ENCODE assay signal across 9 mouse cellular contexts in the genomic region with DNA sequence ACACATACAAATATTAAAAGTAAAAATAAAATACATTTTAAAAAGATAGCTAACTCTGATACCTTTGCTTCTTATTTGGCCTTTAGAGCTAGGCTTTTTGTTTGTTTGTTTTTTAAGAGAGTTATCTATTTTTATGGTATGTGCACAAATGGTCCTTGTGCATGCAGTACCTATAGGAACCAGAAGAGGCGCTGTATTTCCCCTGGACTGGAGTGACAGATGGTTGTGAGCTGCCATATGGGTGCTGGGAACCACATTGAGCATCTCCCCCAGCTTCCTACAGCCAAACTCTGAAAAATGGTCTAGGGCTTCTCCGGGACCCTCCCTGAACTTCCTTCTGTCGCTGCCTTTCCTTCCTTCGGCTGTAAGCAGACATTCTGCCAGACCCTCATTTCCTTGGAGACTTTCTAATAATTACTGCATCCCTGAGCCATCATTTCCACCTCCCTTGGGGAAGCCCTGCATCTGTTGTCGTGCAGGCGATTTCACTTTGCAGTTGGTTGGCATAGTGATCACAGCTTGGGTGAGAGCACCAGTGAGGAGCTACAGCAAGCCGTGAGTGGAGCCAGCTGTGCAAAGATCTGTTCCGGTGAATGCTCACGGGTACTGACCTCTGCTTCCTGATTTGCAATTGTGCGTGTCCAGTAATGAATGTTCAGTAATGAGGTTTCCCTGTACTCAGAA. TPM values are rescaled to one million over a fixed set of nuclear protein-coding genes. Genes with fewer than 3 reads are reported as not detected.
A peak's percentile ranks its signal among the peaks of the same experiment; 100 is the strongest.
DNase-seq lines count a peak whose midpoint lies in the region; ATAC-seq and TF ChIP-seq lines count a peak whose summit lies in the region.
"Had no signal": no experiment of that assay in that cellular context is flagged by ENCODE, and none has a peak within 500 bp of the region (broad histone marks: within the 10 kb centered on the region; RNA-seq: fewer than 3 reads in every experiment).

No protein-coding gene starts in this region.

- no peak overlapping the region for H3K4me3 ChIP-seq in liver, embryonic 14.5 days (ENCODE audit: insufficient read depth in 1 of 2, low read depth in 2 of 2, low read length in 2 of 2)
- H3K4me3 ChIP-seq in liver, embryonic 11.5 days (ENCODE audit: low read depth, low read length): no peak overlapping the region
- H3K4me3 ChIP-seq in forebrain, embryonic 12.5 days (replicated peaks): no peak overlapping the region
- no peak overlapping the region for H3K4me3 ChIP-seq in kidney, embryonic 14.5 days (ENCODE audit: low read length)

- no peak for TF ChIP-seq EP300 in liver, embryonic 14.5 days (IDR thresholded peaks at IDR 0.05; ENCODE audit: low read depth)

- H3K27ac ChIP-seq in liver, embryonic 14.5 days: no peak overlapping the region
- H3K27ac ChIP-seq in liver, embryonic 11.5 days (ENCODE audit: low read depth, low read length): no peak overlapping the region
- peak overlapping the region; percentile 53; the same call in 1 of the 2 replicates for H3K27ac ChIP-seq in forebrain, embryonic 12.5 days
- 0 out of 2 replicates have a peak overlapping the region, but pooled peaks have one; percentile 17 for H3K27ac ChIP-seq in kidney, embryonic 14.5 days (ENCODE audit: low read depth, low read length)

- H3K9ac ChIP-seq in liver, embryonic 14.5 days (replicated peaks): no peak overlapping the region
- H3K9ac ChIP-seq in liver, embryonic 11.5 days (ENCODE audit: low read depth, low read length): no peak overlapping the region
- H3K9ac ChIP-seq in forebrain, embryonic 12.5 days: no peak overlapping the region
- no peak overlapping the region for H3K9ac ChIP-seq in kidney, embryonic 14.5 days (ENCODE audit: low read depth, low read length)

- H3K36me3 ChIP-seq in liver, embryonic 14.5 days (replicated peaks; ENCODE audit: control insufficient read depth, insufficient read depth, low read depth): no peaks in the 10 kb centered on the region
- H3K36me3 ChIP-seq in liver, embryonic 11.5 days (ENCODE audit: control insufficient read depth, insufficient read depth, low read length): no peaks in the 10 kb centered on the region
- H3K36me3 ChIP-seq in forebrain, embryonic 12.5 days (replicated peaks): no peaks in the 10 kb centered on the region
- no peaks in the 10 kb centered on the region for H3K36me3 ChIP-seq in kidney, embryonic 14.5 days (ENCODE audit: control insufficient read depth, insufficient read depth, low read length)

- H3K4me2 ChIP-seq in liver, embryonic 14.5 days (ENCODE audit: low read depth): no peak overlapping the region
- H3K4me2 ChIP-seq in liver, embryonic 11.5 days: no peak overlapping the region
- H3K4me2 ChIP-seq in forebrain, embryonic 12.5 days: no peak overlapping the region
- H3K4me2 ChIP-seq in kidney, embryonic 14.5 days (replicated peaks; ENCODE audit: low read depth, low read length): no peak overlapping the region

- peak; percentile 32; the same call in 1 of the 2 replicates for TF ChIP-seq CTCF in liver, embryonic 14.5 days (IDR thresholded peaks at IDR 0.05; ENCODE audit: low read depth)

- H3K27me3 ChIP-seq in liver, embryonic 14.5 days (ENCODE audit: control insufficient read depth, insufficient read depth, low read length): no peaks in the 10 kb centered on the region
- H3K27me3 ChIP-seq in liver, embryonic 11.5 days (replicated peaks; ENCODE audit: control insufficient read depth, insufficient read depth, low read length): no peaks in the 10 kb centered on the region
- 0 out of 2 replicates have a peak, but pooled peaks cover 13% of the 10 kb centered on the region for H3K27me3 ChIP-seq in forebrain, embryonic 12.5 days
- no peaks in the 10 kb centered on the region for H3K27me3 ChIP-seq in kidney, embryonic 14.5 days (ENCODE audit: control insufficient read depth, insufficient read depth, low read length)

- H3K4me1 ChIP-seq in liver, embryonic 14.5 days (replicated peaks; ENCODE audit: control insufficient read depth in 2 of 2, insufficient read depth in 2 of 2, low read length in 1 of 2): peaks cover 0 to 2% of the 10 kb centered on the region in 2 experiments; a peak in 1 of 4 replicates
- no peaks in the 10 kb centered on the region for H3K4me1 ChIP-seq in liver, embryonic 11.5 days (replicated peaks; ENCODE audit: control insufficient read depth, insufficient read depth, low read length)
- peaks cover 13% of the 10 kb centered on the region for H3K4me1 ChIP-seq in forebrain, embryonic 12.5 days
- peaks cover 9% of the 10 kb centered on the region for H3K4me1 ChIP-seq in kidney, embryonic 14.5 days (ENCODE audit: control insufficient read depth, insufficient read depth, low read length)

- H3K9me3 ChIP-seq in liver, embryonic 14.5 days (ENCODE audit: control insufficient read depth, low read length): no peaks in the 10 kb centered on the region
- no peaks in the 10 kb centered on the region for H3K9me3 ChIP-seq in liver, embryonic 11.5 days (ENCODE audit: control insufficient read depth, low read length)
- peaks cover 6% of the 10 kb centered on the region for H3K9me3 ChIP-seq in forebrain, embryonic 12.5 days
- peaks cover 5% of the 10 kb centered on the region; the same call in 1 of the 2 replicates for H3K9me3 ChIP-seq in kidney, embryonic 14.5 days (ENCODE audit: control insufficient read depth, low read length)

- no peak for ATAC-seq in liver, embryonic 14.5 days (ENCODE audit: insufficient read depth)
- no peak for ATAC-seq in liver, embryonic 11.5 days (replicated peaks; ENCODE audit: low FRiP score)
- ATAC-seq in forebrain, embryonic 12.5 days (ENCODE audit: low FRiP score): peak; percentile 59; the same call in 1 of the 2 replicates
- peak; percentile 88 for ATAC-seq in kidney, embryonic 14.5 days (ENCODE audit: low FRiP score, low TSS enrichment)

- DNase-seq in liver, embryonic 14.5 days (ENCODE audit: low read depth in 3 of 3, low spot score in 3 of 3): no peak
- DNase-seq in liver, embryonic 11.5 days (ENCODE audit: low spot score): no peak
- DNase-seq in retina, embryonic 14.5 days (ENCODE audit: low spot score): peak; percentile 63
- DNase-seq in cerebellum, adult 9-10 months: no peak
- DNase-seq in adrenal gland, postnatal 10 days: no peak
- DNase-seq: thymus, adult 2 months had no signal

- WGBS in liver, embryonic 14.5 days (ENCODE audit: insufficient replicate concordance): 63% methylated on average over 10 of the region's 10 CpGs
- 72% methylated on average over 10 of the region's 10 CpGs for WGBS in liver, embryonic 11.5 days
- 67% methylated on average over 10 of the region's 10 CpGs for WGBS in forebrain, embryonic 12.5 days
- WGBS in kidney, embryonic 14.5 days: 36% methylated on average over 10 of the region's 10 CpGs

RNA-seq across cellular contexts. Expression of a gene that starts 27.2 kb away (rescaled TPM):
- 0.01 TPM in 1 of 2 replicates, not detected in the other for polyA plus RNA-seq in liver, embryonic 14.5 days (2012; rRNA removed)
- polyA plus RNA-seq in liver, embryonic 14.5 days (2014; fragmentation: Nextera tagmentation; extraction: Ambion mirVana): not detected in 2 replicates
- polyA plus RNA-seq in liver, embryonic 11.5 days (2014; fragmentation: Nextera tagmentation; extraction: Ambion mirVana): 0.09 and 0.10 TPM in 2 replicates
- polyA plus RNA-seq in forebrain, embryonic 12.5 days (2016; fragmentation: Nextera tagmentation; extraction: Ambion mirVana): 0.87 and 0.88 TPM in 2 replicates
- 0.04 and 0.06 TPM in 2 replicates for polyA plus RNA-seq in kidney, embryonic 14.5 days (2014; fragmentation: Nextera tagmentation; extraction: Ambion mirVana)
- under 1 TPM; 0.12 TPM for total RNA-seq in adrenal gland, postnatal 10 days (2021)
- polyA plus RNA-seq: heart, embryonic 16.5 days had no signal

RNA-seq across cellular contexts. Expression of a gene that starts 42.2 kb away (rescaled TPM):
- 11.0 and 16.1 TPM in 2 replicates for polyA plus RNA-seq in liver, embryonic 14.5 days (2012; rRNA removed)
- 20.6 and 25.6 TPM in 2 replicates for polyA plus RNA-seq in liver, embryonic 14.5 days (2014; fragmentation: Nextera tagmentation; extraction: Ambion mirVana)
- 45.6 and 49.2 TPM in 2 replicates for polyA plus RNA-seq in liver, embryonic 11.5 days (2014; fragmentation: Nextera tagmentation; extraction: Ambion mirVana)
- polyA plus RNA-seq in forebrain, embryonic 12.5 days (2016; fragmentation: Nextera tagmentation; extraction: Ambion mirVana): 77.1 and 87.1 TPM in 2 replicates
- 41.8 and 58.4 TPM in 2 replicates for polyA plus RNA-seq in kidney, embryonic 14.5 days (2014; fragmentation: Nextera tagmentation; extraction: Ambion mirVana)
- total RNA-seq in adrenal gland, postnatal 10 days (2021): 10 to 100 TPM; 35.6 to 48.6 TPM

Comparison
In these comparisons a context has a peak if more than half of its experiments do, and no peak if none do; other contexts are left out.
1. ATAC-seq: peak in forebrain, embryonic 12.5 days (single experiment) and kidney, embryonic 14.5 days (single experiment); none in liver, embryonic 14.5 days (single experiment) and liver, embryonic 11.5 days (single experiment).
2. H3K27ac ChIP-seq: peak in forebrain, embryonic 12.5 days (single experiment) and kidney, embryonic 14.5 days (single experiment); none in liver, embryonic 14.5 days (single experiment) and liver, embryonic 11.5 days (single experiment).